Mouse (Mus musculus) CD8-positive naive resting alpha-beta T cell, adult 2 months (primary cell): Measurements from ENCODE around the gene Brsk1.

ENCODE experiments used
- DNase-seq, 2 experiments: peaks; one replicate each; pipeline ENCODE4 v3.0.0; 2022; ENCODE audit warnings: low read depth in 2 of 2, low spot score in 2 of 2

Gene Brsk1

DNA sequence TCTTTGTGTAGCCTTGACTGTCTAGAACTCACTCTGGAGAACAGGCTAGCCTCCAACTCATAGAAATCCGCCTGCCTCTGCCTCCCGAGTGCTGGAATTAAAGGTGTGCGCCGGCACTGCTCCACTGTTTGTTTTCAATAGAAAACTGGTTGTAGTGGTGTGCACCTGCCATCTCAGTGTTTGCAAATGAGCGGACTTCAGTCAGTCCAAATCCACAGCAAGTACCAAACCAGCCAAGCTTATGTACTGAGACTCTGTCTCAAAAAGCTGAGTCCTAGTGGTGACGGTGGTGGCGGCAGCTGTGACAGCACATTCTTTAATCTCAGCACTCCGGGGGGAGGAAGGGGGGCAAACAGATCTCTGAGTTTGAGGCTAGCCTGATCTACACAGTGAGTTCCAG, 21.9 kb upstream of the Brsk1 start:
- DNase-seq: no peak

DNA sequence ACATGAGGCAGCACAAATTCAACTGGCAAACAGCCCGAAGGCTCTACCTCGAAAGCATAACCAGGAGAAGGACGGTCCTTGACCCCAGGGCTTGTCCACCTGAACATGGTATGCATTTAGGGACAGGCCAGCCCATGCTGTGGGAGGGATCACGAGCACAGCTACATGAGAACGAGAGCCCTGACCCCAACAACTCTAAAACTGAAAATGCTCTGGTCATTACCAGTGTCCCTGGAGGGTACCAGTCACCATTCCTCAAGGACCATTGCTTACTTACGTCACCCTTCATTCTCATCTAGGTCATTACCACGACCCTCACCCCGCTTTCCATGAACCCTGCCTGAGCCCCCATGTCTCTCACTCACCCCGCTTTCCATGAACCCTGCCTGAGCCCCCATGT, 21.2 kb upstream of the Brsk1 start:
- DNase-seq: no peak

DNA sequence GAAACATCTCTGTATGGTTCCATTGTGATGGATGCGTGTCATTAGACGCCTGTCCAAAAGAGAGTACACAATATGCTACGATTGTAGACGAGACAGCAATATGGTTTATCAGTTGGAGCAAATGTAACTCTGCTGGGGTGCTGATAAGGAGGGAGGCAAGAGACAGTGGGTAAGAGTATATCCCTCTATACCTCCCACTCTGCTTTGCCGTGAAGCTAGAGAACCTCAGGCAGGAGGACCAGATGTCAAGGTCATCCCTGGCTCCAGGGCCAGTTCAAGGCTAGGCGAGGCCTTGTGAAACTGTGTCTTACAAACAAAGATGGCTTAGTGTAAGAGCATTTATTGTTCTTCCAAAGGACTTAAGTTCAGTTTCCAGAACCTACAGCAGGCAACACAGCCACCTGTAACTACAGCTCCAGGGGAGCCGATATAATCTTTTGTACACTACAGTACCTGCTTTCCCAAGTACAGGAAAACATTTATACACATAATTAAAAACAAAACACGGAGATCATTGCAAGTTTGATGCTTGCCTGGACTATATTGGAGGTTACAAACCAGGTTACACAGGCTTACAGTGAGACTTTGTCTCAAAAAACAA, 19.6 kb upstream of the Brsk1 start:
- no peak for DNase-seq

DNA sequence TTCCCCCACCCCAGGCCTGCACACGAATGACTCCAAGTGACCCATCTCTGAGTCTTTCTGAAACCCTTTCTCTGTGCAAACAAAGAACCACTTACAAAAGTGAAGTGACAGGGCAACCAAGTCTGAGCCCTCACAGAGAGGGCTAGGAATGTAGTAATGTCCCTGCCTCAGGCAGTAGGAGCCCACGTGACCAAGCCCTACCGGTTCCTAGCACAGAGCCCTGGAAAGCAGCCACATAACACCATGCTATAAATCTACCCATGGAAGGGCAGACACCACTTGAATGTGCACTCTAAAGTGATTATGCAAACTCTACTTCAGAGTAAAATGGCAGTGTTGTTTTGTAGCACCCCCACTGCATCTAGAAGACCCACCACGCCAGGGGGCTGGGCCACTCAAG, 18.4 kb upstream of the Brsk1 start:
- DNase-seq: no peak

DNA sequence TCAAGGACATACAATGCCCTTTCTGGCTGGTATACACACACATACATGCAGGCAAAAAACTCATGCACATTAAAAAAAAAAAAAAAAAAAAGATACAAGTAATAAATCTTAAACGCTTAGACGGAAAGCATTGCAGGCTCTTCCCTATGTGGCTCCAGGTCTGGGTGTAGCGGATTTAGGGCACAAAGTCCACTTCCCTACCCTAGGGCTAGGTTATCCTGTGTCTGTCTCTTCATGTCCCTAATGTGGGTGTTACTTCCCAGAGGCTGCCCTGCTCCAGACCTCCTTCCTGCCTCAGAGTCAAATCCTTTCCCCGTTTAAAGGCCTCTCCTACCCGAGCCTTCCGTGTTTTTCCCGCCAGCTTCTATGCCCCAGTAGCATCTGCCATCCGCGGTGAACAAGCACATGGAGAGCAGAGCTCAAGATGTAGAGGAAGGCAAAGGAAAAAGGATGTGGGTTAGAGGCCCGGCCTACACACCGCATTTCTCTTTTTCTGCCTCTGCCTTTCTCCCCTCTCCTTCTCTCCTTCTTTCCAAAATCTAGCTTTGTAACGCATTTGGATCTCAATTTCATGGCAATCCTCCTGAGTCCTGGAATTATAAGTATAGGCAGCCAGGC, 16.2 kb upstream of the Brsk1 start:
- DNase-seq: no peak

DNA sequence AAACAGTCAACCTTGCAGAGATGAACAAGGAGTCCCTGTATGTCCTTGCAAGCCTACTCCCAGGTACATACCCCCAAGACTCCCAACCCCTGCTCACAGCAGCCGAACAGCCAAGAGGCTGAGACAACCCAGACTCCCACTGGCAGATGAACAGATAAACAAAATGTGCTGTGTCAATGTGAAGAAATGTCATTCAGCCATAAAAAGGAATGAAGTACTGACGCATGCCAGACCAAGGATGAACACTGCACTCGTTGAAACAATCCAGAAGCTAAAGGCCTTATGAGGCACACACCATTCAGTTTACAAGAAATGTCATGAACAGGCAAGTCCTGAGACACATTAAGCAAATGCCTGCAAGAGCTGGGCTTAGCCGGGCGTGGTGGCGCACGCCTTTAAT, 15.2 kb upstream of the Brsk1 start:
- no peak for DNase-seq

DNA sequence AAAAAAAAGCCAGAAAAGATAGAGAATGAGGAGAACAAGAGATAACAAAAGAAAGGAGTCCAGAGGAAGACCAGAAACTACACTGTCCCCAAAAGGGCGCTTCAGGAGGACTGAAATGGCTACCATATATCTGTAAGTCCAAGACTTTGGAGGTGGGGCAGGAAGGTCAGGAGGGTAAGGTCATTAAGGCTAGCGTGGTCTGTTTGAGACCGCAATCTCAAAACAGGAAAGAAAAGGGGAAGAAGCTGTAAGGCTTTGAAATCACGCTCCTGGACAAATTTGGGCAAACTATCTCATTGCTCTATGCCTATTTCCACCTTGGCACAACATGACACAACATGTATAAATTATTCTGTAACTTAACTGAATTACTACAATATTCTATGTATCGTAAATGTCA, 7.1 kb upstream of the Brsk1 start:
- DNase-seq: no peak

DNA sequence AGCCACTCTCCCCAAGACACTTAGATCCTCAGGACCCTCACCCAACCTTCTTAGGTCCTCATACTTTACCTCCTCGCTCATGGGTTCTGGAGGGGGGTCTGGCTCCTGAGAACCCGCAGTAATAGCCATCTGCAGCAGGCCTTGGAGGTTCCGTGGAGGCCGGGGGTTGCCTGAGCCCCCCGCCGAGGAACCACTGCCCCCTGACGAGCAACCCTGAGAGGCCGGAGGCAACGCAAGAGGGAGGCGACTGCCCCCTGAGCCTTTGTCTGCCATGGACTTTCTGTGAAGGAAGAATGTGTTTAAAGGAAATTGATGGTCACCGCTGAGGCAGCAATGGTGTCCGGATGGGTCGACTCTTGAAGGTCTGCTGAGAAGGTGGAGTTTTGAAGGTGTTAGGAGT, 6.2 kb upstream of the Brsk1 start:
- DNase-seq: no peak

DNA sequence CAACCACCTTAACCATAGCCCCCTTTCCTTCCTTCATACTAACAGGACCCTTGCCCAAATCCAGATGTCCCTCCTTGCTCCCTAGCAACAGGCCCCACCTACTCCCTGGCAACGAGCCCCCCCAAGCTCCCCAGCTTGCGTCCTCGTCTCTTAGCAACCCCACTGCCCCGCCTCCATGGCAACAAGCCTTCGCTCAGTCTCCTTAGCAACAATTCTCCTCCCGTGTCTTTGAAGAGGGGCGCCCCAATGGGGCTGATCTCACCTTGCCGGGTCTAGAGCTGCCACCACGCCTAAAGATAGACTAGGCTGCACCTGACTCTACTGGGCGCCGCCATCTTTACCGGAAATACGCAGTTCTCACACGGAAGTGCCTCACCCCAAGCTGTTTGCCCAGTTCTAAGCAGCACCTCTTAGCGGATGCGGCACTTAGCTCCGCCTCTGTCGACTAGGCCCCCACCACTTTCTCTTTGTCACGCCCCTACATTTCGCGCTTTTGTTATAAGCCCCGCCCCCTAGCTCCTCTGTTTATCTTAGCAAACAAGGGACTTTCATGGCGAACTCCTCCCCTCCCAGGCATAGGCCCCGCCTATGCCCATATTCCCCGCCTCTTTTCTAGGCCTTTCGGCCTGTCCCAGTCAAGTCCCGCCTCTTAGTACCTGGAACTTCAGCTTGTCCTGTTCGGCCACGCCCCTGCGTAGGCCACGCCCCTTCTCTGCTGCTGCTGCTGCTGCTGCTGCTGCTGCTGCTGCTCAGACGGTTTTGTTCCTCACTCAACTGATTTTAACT, 5.6 kb upstream of the Brsk1 start, which contains the start of gene Hspbp1:
Gene Hspbp1 (minus strand): TSS at position 437 of the 786 bp plus-strand sequence.
- DNase-seq: peak; percentile 95

DNA sequence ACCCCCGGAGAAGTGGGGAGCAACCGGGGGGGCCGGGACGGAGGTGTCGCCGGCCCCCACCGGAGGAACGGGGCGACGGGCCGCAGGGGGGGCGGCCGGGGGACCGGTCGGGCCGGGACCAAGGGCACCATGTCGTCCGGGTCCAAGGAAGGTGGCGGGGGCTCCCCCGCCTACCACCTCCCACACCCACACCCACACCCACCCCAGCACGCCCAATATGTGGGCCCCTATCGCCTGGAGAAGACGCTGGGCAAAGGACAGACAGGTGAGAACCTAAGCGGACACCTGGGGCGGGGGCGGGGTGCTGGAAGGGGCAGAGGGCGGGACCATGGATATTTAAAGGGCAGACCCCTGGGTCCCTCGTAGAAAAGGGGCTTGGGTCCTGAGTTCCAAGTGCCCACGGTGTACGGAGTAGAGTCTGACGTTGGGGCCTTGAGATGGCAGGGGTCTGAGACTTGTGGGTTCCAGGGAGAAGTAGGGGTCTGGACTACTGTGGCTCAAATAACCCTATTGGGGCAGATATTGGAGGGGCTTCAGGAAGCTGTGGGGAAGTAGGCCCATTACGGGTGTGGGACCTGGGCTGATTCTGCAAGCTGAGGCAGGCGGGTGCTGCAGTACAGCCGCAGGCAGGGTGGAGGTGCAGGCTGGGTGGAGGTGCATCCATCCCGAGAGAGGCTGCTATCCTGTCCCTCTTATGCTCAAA, 698 bp downstream of the Brsk1 start:
- no peak for DNase-seq

DNA sequence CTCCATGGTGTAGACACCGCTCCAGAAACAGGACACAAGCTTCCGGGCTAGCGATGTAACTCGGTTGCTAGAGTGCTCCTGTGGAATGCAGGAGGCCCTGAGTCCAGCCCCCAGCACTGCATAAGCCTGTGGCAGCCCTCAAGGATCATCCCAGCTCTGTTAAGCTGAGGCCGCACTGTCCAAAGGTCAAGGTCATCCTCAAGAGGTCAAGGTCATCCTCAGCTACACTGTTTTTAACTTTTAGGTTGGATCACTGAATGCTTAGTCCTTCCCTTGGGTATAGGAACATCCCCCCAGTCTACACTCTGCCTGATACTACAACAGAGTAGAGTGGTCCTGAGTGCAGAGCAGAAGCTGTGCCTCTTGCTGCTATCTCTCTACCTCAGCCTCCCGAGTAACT, 2.6 kb downstream of the Brsk1 start:
- no peak for DNase-seq

DNA sequence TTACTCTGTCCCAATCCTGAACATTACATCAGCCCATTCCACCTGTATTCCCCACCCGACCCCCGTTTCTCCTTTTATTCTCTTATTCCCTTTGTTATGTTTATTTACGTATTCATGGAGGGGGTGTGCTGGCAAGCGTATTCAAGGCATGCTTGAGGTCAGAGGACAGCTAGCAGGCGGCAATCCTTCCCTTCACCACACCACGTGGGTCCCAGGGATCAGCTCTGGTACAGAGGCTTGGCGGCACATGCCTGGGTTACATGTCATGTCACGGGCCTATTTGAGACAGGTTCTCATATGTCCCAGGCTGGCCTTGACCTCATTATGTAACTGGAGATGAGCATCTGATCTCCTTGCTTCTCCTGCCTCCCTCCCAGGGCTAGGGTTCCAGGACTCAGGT, 11.9 kb downstream of the Brsk1 start:
- no peak for DNase-seq

DNA sequence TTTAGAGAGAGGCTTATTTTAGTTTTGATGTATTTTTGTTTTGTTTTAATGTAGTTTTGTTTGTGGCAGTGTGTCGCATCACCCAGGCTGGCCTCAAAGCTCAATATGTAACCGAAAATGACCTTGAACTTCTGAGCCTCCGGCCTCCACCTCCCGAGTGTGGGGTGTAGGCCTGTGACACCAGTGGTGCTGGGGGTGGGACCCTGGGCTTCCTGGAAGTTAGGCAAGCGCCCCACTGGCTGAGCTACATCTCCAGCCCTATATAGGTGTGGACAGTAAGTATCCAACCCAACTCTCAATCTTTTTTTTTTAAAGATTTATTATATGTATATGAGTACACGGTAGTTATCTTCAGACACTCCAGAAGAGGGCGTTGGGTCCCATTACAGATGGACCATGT, 12.8 kb downstream of the Brsk1 start:
- DNase-seq: no peak

DNA sequence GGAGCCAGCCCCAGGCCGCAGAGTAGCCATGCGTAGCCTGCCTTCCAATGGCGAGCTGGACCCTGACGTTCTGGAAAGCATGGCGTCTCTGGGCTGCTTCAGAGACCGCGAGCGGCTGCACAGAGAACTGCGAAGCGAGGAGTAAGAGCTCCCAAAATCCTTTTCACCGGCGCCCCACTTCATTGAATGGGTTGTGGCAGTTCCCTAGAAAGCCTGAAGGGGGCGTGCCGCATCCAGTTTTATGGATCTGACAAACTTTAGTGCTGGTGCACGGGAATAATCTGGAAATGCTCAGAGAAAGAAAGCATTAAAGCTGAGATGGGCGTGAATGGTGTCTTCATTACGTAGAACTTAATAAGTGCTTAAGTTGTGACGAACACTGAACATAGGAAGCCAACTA, 14.7 kb downstream of the Brsk1 start:
- no peak for DNase-seq

DNA sequence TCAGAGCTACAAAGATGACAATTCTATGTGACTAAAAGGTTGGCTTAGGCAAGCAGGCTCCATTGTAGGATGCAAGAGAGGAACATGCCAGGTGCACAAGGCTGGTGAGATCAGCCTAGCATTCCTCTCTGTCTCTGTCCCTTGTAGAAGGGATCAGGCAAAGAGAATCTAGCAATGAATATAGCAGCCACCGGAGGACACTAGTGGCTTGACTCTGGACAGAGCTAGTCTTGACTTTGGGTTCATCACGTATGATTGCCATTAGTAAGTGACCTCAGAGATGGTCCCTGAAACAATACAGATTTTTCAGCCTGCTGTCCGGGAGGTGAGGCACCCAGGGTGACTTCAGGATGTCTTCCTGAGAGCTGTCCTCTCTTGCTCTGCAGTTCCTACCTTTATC, 22.2 kb downstream of the Brsk1 start:
- no peak for DNase-seq

DNA sequence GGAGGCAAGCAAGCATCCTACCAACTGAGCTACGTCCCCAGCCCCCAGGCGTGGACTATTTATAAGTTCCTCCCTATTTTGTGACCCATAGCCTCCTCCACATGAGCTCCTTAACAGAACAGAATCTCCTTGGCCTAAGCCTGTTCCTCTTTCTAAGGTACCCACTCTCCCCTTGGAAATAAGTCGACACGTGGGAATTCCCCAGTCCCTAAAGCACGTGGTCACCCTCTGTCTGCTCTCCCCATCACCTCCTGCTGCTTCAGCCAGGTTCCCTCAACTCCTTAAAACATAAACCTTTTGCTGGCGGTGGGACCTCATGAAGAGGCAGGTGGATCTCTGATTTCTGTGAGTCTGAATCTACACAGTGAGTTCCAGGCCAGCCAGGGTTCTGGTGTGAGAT, 26.6 kb downstream of the Brsk1 start:
- DNase-seq: no peak

DNA sequence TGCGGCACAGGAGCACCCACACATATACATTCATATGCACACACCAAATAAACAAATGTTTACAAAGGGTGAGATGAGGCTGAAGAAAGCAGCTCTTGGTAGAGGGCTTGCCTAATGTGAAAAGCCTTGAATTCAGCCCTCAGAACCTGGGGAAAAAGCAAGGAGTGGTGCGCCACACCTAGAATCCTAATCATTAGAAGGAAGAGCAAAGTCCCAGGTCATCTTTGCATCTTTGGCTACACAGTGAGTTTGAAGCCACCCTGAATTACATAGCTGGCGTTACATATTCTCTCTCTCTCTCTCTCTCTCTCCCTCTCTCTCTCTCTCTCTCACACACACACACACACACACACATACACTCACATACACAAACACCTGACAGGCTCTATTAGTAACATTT, 28.9 kb downstream of the Brsk1 start:
- DNase-seq: no peak

DNA sequence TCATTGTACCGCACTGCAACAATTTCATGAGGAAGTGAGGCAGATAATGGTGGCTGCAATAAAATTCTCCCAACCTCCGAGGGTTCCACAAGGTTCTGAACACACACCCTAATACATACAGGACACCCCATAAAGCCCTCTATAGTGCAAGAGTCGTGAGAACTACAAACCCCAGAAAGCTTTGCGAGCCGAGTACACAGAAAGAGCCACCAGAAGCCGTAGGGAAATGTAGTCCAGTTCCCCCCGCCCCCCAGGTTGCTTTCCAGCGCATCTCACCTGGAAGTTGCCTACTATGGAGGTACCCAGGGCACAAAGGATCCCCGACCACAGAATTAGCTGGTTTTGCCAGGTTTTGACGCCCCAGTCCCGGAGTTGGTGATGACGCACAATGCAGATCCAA, 33.1 kb downstream of the Brsk1 start:
- DNase-seq: peak in 1 of 2 experiments; percentile 16

DNA sequence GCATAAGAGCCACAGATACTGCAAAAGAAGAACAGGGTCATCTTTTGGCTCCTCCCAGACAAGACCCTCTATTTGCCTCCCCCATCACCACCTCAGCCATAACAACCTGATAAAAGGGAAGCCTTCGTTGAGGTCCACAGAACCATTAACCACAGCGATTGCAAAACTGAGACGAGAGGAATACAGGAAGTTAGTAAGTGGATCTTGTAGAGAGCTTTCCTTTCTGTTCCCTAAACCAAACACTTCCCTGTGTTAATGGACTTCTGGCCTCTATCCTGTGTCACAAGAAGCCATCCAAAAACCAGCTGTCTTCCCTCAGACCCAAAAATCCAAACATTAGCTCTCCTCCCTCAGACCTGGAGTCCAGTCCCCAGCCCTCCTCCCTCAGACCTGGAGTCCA, 34.0 kb downstream of the Brsk1 start:
- no peak for DNase-seq

DNA sequence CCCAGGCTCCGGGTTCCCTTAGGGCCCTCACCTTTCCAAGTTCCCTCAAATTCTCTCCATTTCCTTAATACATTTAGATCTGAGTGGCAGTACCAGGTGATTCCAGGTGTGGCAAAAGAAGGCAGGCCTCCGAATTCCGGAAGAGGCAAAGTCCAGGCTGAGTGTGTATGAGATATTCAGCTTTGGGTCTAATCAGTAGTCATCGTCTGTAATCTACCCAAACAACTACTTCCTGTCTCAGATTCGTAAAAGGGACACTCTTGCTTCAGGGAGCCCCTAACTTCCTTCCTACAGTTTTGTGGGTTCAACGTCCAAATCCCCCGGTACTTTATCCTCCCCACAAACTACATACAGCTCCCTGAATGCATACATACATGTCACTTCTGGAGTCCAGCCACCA, 34.8 kb downstream of the Brsk1 start, which contains the start of gene Tmem150b:
Gene Tmem150b (minus strand): TSS at position 81 of the 400 bp plus-strand sequence.
- no peak for DNase-seq

DNA sequence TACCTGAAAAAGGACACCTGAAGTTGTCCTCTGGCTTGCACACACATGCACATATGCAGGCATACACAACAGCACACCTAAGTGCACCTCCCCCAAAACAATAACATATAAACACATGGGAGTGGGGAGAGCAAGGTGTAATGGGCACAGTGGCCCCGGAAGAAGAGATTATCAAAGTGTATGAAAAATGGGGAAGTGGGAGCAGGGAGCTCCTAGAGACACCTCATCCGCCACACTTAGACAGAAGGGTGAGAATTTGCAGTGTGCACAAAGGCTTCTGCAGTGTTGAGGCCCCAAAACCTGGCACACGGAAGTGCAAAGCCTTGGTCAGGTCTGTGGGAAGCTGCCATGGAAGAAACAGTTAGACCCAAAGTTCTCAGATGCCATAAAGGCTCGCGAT, 40.7 kb downstream of the Brsk1 start:
- DNase-seq: no peak

DNA sequence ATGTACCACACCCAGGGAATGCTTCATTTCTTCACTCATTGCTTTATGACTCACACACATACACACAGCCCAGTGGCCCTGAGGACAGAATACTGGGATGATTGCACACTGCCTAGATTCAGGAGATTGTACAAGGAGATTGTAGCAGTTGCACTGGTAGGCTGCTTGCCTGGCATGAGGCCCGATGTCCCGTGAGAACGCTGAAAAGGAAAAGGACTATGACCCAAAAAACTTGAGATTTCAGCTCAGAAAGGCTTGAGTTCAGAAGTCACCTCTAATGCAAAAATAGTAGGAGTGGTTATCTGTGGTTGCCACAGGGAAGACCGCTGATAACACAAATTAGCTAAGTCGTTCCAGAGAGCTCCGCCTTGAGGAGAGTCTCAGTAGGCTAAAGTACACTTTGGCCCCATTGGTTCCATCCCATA, 42.6 kb downstream of the Brsk1 start:
- no peak for DNase-seq
